Mouse (Mus musculus) erythroblast, adult 5-6 weeks (primary cell): ENCODE measurements around the gene Ptprn2. TPM values are rescaled to one million over a fixed set of nuclear protein-coding genes. Genes with fewer than 3 reads are reported as not detected.

Experiments
- ATAC-seq: replicated peaks from 2 replicates; pipeline ENCODE4 v1.8.0; 2016; ENCODE audit warnings: moderate number of reproducible peaks, mild to moderate bottlenecking, moderate TSS enrichment, inconsistent platforms; ENCODE audit not compliant: poor library complexity, low FRiP score, severe bottlenecking
- total RNA-seq, 2 experiments: library from RNA; stranded (forward) in 1 of 2; stranded (reverse) in 1 of 2; fragments of 150-400 nt in 1 of 2; fragments of 200-764, 138-1000 nt in 1 of 2; gene quantifications; 2 replicates each; pipeline versions ENCODE4 v1.2.3 to v1.2.4; 2015 to 2017; ENCODE audit warnings: low replicate concordance in 2 of 2

Gene Ptprn2
- total RNA-seq, 2 experiments from 2014 or later, result not detected

- no peak for ATAC-seq
Observed at GRCm38 (mm10) chr12:116585001-116585400, 99.5 kb downstream of the Ptprn2 start.

GRCm38 (mm10) chr12:116586167-116586566 is 100.6 kb downstream of the Ptprn2 start:
- ATAC-seq, result no peak

- ATAC-seq, result no peak
Observed at GRCm38 (mm10) chr12:116587548-116587947, 102.0 kb downstream of the Ptprn2 start.

- ATAC-seq, result no peak
Observed at GRCm38 (mm10) chr12:116590076-116590475, 104.6 kb downstream of the Ptprn2 start.

DNA sequence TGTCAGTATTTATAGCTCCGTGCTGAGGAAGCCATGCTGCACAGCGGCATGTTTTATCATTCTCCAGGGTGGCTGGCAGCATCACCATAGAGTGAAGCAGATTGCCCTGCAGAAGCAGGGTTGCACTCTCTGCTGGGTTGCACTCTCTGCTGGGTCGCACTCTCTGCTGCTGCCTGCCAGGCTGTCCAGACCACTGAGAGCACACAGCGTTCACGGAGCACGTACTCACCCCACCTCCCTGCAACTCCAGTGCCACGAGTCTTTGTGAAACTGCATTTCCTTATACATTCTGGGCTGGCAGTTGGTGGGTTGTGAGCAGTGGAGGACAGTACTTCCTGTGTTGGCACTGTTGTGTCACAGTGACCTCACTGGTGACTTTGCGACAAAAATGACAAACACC is 108.9 kb downstream of the Ptprn2 start:
- no peak for ATAC-seq

DNA sequence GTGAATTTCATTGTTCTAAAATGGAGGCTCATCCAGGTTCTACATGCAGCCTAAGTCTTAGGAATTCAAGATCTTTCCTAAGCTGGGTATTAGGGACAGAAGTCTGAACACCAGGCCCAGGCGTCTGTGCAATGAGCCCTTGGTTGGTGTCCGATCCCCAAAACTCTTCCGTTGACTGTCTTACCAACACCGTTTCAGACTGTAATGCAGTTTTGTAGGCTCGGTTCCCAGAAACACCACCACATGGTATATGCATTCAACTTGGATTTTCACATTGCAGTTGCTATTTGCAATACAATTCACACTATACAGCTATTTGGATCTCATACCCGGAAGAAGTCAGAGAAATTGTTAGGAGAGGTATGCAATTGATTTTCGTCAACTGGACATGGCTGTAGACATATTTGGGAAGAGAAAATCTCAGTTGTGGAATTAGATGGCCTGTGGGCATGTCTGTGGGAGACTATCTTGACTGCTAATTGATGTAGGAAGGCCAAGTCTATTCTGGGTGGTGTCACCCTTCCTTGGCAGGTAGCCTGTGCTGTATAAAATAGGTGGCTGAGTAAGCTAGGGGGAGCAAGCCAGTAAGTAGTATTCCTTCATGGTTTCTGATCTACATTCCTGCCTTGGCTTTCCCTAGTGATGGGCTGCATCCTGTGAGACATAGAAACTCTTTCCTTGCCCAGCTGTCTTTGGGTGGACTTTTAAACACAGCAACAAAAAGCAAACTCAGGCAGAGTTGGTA is 109.5 kb downstream of the Ptprn2 start:
- no peak for ATAC-seq

GRCm38 (mm10) chr12:116595727-116596126 is 110.2 kb downstream of the Ptprn2 start:
- no peak for ATAC-seq

GRCm38 (mm10) chr12:116596993-116597392 is 111.5 kb downstream of the Ptprn2 start:
- no peak for ATAC-seq

DNA sequence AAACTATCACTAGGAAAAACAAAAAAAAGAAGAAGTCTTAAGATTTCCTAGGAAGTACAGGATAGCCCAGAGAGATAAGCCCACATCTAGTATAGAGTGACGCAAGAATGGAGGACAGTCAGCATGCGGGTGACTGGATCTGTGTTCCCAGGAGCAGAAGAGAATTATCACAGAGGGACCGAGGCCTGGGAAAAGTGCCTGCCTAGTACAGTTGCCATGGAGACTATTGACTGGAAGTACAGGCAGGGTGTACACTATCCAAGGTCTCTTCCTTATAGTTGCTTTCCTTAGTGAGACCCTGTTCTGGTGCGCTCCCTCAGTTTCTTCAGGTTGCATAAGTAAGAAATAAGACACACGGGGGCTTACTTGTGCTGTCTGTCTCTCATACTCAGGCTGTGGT is 112.2 kb downstream of the Ptprn2 start:
- ATAC-seq, result no peak

DNA sequence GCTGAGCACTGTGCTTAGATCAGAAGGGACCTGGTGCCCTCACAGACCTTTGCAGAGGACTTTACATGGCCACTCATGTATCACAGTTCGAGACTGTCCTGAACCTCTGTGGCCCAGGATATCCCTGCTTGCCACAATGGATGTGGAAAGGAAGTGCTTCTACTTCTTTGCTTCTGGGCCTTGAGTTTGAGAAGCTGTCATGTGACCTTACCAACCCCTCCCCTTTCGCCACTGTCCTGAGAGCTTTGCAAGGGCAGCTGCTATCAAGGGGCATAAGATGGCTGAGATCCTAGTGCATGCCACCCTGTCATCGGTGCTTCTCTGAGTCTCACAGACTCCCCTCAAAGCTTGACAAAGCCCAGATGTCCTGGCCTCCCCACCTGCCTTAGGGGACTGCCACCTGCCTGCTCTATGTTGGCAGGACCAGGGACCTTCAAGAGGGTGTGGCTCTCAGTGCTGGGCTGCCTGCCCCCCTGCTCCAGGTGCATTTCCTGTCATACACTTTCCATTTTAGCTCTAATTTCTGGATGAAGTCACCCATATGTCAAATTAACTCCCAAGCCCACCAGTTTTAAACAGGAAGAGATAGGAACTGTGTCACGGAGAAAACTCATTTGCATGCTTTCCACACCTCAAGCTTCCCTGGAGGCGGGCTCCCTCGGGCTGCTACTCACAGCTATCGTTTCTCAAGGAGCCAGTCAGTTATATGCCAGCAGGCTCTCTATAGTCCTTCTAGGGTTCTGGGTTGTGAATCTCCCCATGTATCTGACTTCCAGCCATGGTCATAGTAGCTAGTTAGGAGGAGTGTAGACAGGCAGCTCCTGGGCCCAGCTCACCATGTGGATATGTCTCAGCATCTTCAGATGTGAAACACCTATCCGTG is 112.8 kb downstream of the Ptprn2 start:
- ATAC-seq, result no peak

GRCm38 (mm10) chr12:116599537-116599936 is 114.0 kb downstream of the Ptprn2 start:
- ATAC-seq, result no peak

DNA sequence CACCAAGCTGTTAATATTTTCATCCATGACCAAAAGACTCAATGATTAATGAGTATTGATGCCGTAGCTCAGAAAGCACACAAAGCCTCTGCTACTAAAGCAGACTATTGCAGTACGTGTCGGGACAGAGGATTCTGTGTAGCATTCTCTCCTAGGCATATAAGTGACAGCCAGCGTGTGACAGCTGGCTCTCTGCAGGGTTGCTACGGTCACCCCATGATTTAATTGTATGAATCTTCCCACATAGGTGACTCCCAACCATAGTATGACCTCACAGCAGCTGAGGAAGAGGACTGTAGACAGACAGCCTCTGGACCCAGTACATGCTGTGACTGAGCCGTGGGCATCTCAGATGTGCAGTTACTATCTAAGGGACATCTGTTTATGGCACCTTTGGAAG is 114.5 kb downstream of the Ptprn2 start:
- ATAC-seq, result no peak

DNA sequence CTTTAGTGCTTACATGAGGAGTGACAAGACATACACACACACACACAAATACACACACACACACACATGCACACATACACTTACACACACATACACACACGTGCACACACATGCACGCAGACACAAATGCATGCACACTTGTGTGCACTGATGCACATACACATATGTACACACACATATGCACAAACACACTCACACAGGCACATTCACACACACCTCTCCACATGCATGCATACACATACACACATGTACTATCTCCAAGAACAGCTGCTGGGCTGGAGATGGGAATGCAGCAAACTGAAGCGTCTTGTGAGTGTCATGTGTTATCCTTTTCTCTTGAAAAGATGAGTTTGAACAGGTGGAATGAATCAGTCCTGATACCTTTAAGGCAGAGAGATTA is 115.9 kb downstream of the Ptprn2 start:
- ATAC-seq, result no peak

DNA sequence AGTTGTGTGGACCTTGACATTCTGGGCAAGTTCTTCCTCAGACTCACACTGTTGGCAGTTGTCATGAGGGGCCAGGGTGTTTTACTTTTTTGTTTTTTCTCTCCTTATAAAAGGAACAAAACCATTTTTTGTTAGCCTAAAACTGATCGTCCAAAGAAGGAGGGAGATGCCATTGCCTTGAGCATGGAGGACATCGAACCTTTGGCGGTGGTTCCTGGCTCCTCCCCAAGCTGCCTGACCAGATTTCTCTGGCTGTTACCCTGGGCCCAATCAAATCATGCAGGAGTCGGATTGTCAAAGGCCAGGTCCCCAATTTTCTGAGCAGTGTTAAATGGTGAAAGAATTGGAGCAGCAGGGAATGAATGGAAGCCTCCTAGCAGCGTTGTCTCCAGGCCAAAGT is 116.4 kb downstream of the Ptprn2 start:
- ATAC-seq, result no peak

- no peak for ATAC-seq
Observed at GRCm38 (mm10) chr12:116608598-116608997, 123.1 kb downstream of the Ptprn2 start.

DNA sequence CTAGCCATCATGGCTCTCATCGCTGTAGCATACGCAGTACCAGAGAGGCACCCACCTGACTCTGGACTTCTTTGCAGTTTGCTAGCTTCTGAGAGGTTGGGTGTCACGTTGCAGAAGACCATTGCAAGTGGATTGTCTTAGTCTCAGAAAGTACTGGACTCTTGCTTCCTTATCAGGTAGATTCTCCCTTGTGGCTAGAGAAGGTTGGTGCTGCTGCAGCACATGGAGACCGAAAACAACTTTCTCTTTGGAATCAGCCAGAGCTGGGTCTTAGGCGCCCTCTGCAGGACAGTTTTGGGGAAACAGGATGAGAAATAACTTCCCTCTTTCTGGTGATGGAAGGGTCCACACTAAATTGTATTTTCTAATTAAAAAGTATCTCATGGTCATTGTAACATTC is 134.3 kb downstream of the Ptprn2 start:
- no peak for ATAC-seq

DNA sequence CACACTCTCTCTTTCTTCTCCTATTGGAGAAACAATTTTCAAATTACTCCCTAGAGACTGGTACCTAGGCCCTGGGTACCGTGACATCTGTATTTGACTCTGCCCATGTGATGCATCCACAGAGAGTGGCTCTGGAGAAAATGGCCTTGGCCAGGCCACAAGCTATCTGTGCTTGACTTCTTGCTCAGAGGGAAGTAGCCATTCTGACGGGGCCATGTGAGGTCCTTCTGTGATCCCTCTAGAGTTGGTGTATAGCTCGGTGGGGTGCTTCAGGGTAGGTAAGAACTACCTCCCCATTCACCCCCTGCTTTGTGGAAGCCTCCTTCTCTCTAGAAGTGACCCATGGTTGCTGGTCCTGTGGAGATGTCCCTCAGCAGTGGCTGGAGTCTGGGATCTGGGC is 134.8 kb downstream of the Ptprn2 start:
- no peak for ATAC-seq

- no peak for ATAC-seq
Observed at GRCm38 (mm10) chr12:116621325-116622040, 136.0 kb downstream of the Ptprn2 start.

DNA sequence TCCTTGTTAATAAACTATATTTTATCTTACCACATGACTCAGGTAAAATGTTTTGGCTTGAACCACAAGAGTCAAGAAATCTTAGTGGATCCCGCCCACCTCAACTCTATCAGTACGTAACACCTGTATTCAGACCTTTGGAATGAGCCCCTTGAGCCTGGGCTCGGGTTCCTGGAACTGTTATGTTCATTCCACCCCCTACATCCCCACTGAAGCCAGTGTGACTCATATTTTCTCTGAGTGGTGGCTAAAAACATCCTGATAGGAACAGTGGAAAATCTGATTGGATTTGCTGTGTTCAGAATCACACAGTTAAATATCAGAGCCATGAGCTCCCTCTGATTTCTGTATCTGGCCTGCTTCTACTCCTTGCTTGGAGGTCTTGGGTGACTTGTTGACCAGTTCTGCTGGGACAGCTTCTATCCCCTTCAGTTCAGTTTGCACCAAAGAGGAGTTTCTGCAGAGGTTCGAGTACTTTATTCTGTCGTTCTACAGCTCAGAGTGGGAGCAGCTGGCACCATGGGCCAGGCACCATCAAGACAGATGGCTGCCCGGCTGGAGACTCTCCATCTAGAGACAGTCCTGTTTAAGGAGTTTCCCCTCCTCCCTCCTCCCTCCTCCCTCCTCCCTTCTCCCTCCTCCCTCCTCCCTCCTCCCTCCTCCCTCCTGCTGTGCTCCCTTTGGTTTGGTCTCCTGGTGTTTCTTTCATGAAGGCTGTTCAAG is 137.3 kb downstream of the Ptprn2 start:
- ATAC-seq, result no peak
